Mouse (Mus musculus) embryonic stem cell, embryonic (primary cell): ENCODE results near the gene Ralgds.

Source experiments
- CTCF ChIA-PET, 4 experiments: fragments of 300-600 bp in 2 of 4; fragments of 350-600 bp in 2 of 4; sonication (Branson Sonifier 250); formaldehyde crosslinking; loops; one replicate each; lab custom pipeline; 2022; ENCODE audit warnings: inconsistent platforms in 2 of 4; lab: Charles Lee
- POLR2A ChIA-PET, 4 experiments: fragments of 300-600 bp in 2 of 4; fragments of 350-600 bp in 2 of 4; sonication (Branson Sonifier 250); formaldehyde crosslinking; loops; one replicate each; lab custom pipeline; 2022; ENCODE audit warnings: antibody characterized with exemption in 4 of 4, inconsistent platforms in 1 of 4; lab: Charles Lee

Gene Ralgds

GRCm38 (mm10) chr2:28495801-28496595 lies 16.9 kb upstream of the Ralgds start:
- POLR2A ChIA-PET, result interaction anchor here in 3 of 4 experiments (0.7 to 2.1 kb wide), 10 partner anchors 9 to 29 kb away, joined by 3 to 12 read pairs (median 4); partner anchors contain the start of genes Ralgds (in 2 of the 3), Gm10134 (in 1 of the 3) and Mrps2 (in 1 of the 3)

GRCm38 (mm10) chr2:28496671-28497070 lies 16.3 kb upstream of the Ralgds start, which contains the start of gene Gbgt1:
Gene Gbgt1, plus strand, starts transcription at chr2:28496891.
- ChIA-PET CTCF (interaction anchor here in 2 of 4 experiments (0.6 kb wide), 2 partner anchors 31 to 488 kb away, joined by 3 read pairs; partner anchors contain the start of gene 1700007K13Rik (in 1 of the 2)), POLR2A (interaction anchor here in 3 of 4 experiments (0.7 to 2.1 kb wide), 13 partner anchors 9 to 68 kb away, joined by 3 to 12 read pairs (median 4); partner anchors contain the start of genes Ralgds (in 2 of the 3), Gm10134 (in 1 of the 3) and Mrps2 (in 1 of the 3))

More at GRCm38 (mm10) chr2:28495801-28496595, 16.9 kb upstream of the Ralgds start:
- CTCF ChIA-PET, result interaction anchor here in 2 of 4 experiments (0.6 to 1.0 kb wide), 3 partner anchors 30 to 489 kb away, joined by 3 read pairs; partner anchors contain the start of gene 1700007K13Rik (in 1 of the 2)

- POLR2A ChIA-PET, result interaction anchor here in 2 of 4 experiments (0.8 to 2.1 kb wide), 7 partner anchors 13 to 67 kb away, joined by 3 to 12 read pairs (median 5); partner anchors contain the start of genes Mrps2 (in 1 of the 2) and Ralgds (in 1 of the 2)
Observed at GRCm38 (mm10) chr2:28497561-28497960, 15.4 kb upstream of the Ralgds start.

GRCm38 (mm10) chr2:28498431-28498830 lies 14.5 kb upstream of the Ralgds start:
- CTCF ChIA-PET, result interaction anchor here in 2 of 4 experiments (0.6 to 1.5 kb wide), 2 partner anchors 15 to 34 kb away, joined by 3 to 9 read pairs; partner anchors contain the start of gene Ralgds (in 1 of the 2)
- POLR2A ChIA-PET, result no interaction called here

More at GRCm38 (mm10) chr2:28497561-28497960, 15.4 kb upstream of the Ralgds start:
- CTCF ChIA-PET, result interaction anchor here in 2 of 4 experiments (0.7 to 1.5 kb wide), 2 partner anchors 15 to 33 kb away, joined by 3 to 8 read pairs; partner anchors contain the start of gene Ralgds (in 1 of the 2)

- ChIA-PET CTCF (interaction anchor here in 2 of 4 experiments (0.6 to 0.8 kb wide), 2 partner anchors 10 to 80 kb away, joined by 3 to 4 read pairs; partner anchors contain the start of gene Ralgds (in 1 of the 2)), POLR2A (interaction anchor here in 2 of 4 experiments (0.9 to 1.2 kb wide), 3 partner anchors 9 to 25 kb away, joined by 3 to 8 read pairs (median 4); partner anchors contain the start of gene Ralgds (in 2 of the 2))
Observed at GRCm38 (mm10) chr2:28502987-28503386, 9.9 kb upstream of the Ralgds start.

- ChIA-PET CTCF (interaction anchor here in 2 of 4 experiments (0.6 to 1.2 kb wide), 2 partner anchors 28 to 117 kb away, joined by 4 read pairs; partner anchors contain the start of gene Gfi1b (in 1 of the 2)), POLR2A (interaction anchor here in 3 of 4 experiments (0.5 to 1.6 kb wide), 6 partner anchors 8 to 162 kb away, joined by 3 to 11 read pairs (median 4); partner anchors contain the start of gene Gbgt1 (in 1 of the 3))
Observed at GRCm38 (mm10) chr2:28504676-28505075, 8.2 kb upstream of the Ralgds start.

GRCm38 (mm10) chr2:28505795-28506194 lies 7.1 kb upstream of the Ralgds start, which contains the start of gene Gm10134:
Gene Gm10134, plus strand, starts transcription at chr2:28506095.
- CTCF ChIA-PET, result interaction anchor here (0.6 to 1.8 kb wide), 10 partner anchors 8 to 523 kb away, joined by 3 to 17 read pairs (median 4); partner anchors contain the start of gene 1700007K13Rik (in 1 of the 4)

GRCm38 (mm10) chr2:28506291-28506690 lies 6.6 kb upstream of the Ralgds start:
- ChIA-PET POLR2A (interaction anchor here in 3 of 4 experiments (0.6 to 2.5 kb wide), 13 partner anchors 10 to 863 kb away, joined by 3 to 9 read pairs (median 4); partner anchors contain the start of gene 1700007K13Rik (in 1 of the 3)), CTCF (interaction anchor here in 3 of 4 experiments (0.6 to 1.8 kb wide), 8 partner anchors 8 to 177 kb away, joined by 3 to 5 read pairs (median 3); partner anchors contain the start of gene 1700007K13Rik (in 1 of the 3))

More at GRCm38 (mm10) chr2:28505795-28506194, 7.1 kb upstream of the Ralgds start, which contains the start of gene Gm10134:
- POLR2A ChIA-PET, result interaction anchor here in 3 of 4 experiments (0.6 to 2.5 kb wide), 19 partner anchors 9 to 1629 kb away, joined by 3 to 11 read pairs (median 4); partner anchors contain the start of genes 1700007K13Rik (in 1 of the 3), Cel (in 1 of the 3) and Gbgt1 (in 1 of the 3)

- CTCF ChIA-PET, result interaction anchor here (0.7 to 3.5 kb wide), 22 partner anchors 10 to 837 kb away, joined by 3 to 21 read pairs (median 3); partner anchors contain the start of genes 1700007K13Rik (in 2 of the 4) and Gtf3c5 (in 1 of the 4)
- POLR2A ChIA-PET, result interaction anchor here in 3 of 4 experiments (0.8 to 4.0 kb wide), 17 partner anchors 9 to 79 kb away, joined by 3 to 18 read pairs (median 4); partner anchors contain the start of genes 1700007K13Rik (in 2 of the 3), Gbgt1 (in 1 of the 3), Gtf3c5 (in 1 of the 3) and Mrps2 (in 1 of the 3)
Observed at GRCm38 (mm10) chr2:28511600-28511999, 1.3 kb upstream of the Ralgds start.

GRCm38 (mm10) chr2:28513431-28514370 lies 776 bp downstream of the Ralgds start:
- POLR2A ChIA-PET, result interaction anchor here in 3 of 4 experiments (0.7 to 3.1 kb wide), 25 partner anchors 10 to 617 kb away, joined by 3 to 18 read pairs (median 4); partner anchors contain the start of genes Gtf3c5 (in 3 of the 3), 1700007K13Rik (in 2 of the 3), Gbgt1 (in 2 of the 3) and Mrps2 (in 1 of the 3)
- CTCF ChIA-PET, result interaction anchor here in 3 of 4 experiments (0.6 to 3.5 kb wide), 23 partner anchors 8 to 1102 kb away, joined by 3 to 21 read pairs (median 4); partner anchors contain the start of genes Gm10134 (in 2 of the 3) and Gtf3c5 (in 1 of the 3)

GRCm38 (mm10) chr2:28514489-28514888 lies 1.6 kb downstream of the Ralgds start:
- CTCF ChIA-PET, result interaction anchor here in 3 of 4 experiments (0.5 to 4.4 kb wide), 18 partner anchors 9 to 1102 kb away, joined by 3 to 21 read pairs (median 4); partner anchors contain the start of genes Gm10134 (in 2 of the 3) and Gtf3c5 (in 1 of the 3)
- POLR2A ChIA-PET, result interaction anchor here in 3 of 4 experiments (0.7 to 2.7 kb wide), 6 partner anchors 11 to 60 kb away, joined by 3 to 10 read pairs (median 4); no protein-coding TSS in a partner anchor

- ChIA-PET POLR2A (interaction anchor here in 3 of 4 experiments (0.5 to 2.7 kb wide), 44 partner anchors 8 to 1617 kb away, joined by 3 to 24 read pairs (median 4); partner anchors contain the start of genes 1700007K13Rik (in 2 of the 3), Gtf3c5 (in 2 of the 3), Gm10134 (in 1 of the 3) and Tsc1 (in 1 of the 3)), CTCF (interaction anchor here (0.6 to 4.4 kb wide), 77 partner anchors 8 to 1023 kb away, joined by 3 to 60 read pairs (median 4); partner anchors contain the start of genes Gtf3c5 (in 4 of the 4), Gm10134 (in 2 of the 4), 1700007K13Rik (in 1 of the 4) and Ppp1r26 (in 1 of the 4))
Observed at GRCm38 (mm10) chr2:28517206-28517909, 4.4 kb downstream of the Ralgds start.

- ChIA-PET CTCF (interaction anchor here (0.6 to 4.4 kb wide), 18 partner anchors 8 to 89 kb away, joined by 3 to 60 read pairs (median 6); partner anchors contain the start of gene Gtf3c5 (in 3 of the 4)), POLR2A (interaction anchor here (0.6 to 2.7 kb wide), 19 partner anchors 10 to 84 kb away, joined by 3 to 24 read pairs (median 6); partner anchors contain the start of genes Gtf3c5 (in 2 of the 4) and 1700007K13Rik (in 1 of the 4))
Observed at GRCm38 (mm10) chr2:28518231-28518630, 5.3 kb downstream of the Ralgds start.

GRCm38 (mm10) chr2:28520581-28520980 lies 7.7 kb downstream of the Ralgds start:
- ChIA-PET POLR2A (interaction anchor here in 2 of 4 experiments (0.6 to 2.9 kb wide), 2 partner anchors 19 to 63 kb away, joined by 5 to 8 read pairs; partner anchors contain the start of gene Gtf3c5 (in 1 of the 2)), CTCF (interaction anchor here in 1 of 4 experiments (2.2 kb wide), 1 partner anchor 26 kb away, joined by 7 read pairs; no protein-coding TSS in a partner anchor)
